Mouse (Mus musculus) layer of hippocampus, adult 9-11 months (tissue): ENCODE results near the gene Adcyap1r1.

Experiments used
- DNase-seq: peaks from one replicate; pipeline ENCODE4 v3.0.0; 2022

The Adcyap1r1 gene

DNA sequence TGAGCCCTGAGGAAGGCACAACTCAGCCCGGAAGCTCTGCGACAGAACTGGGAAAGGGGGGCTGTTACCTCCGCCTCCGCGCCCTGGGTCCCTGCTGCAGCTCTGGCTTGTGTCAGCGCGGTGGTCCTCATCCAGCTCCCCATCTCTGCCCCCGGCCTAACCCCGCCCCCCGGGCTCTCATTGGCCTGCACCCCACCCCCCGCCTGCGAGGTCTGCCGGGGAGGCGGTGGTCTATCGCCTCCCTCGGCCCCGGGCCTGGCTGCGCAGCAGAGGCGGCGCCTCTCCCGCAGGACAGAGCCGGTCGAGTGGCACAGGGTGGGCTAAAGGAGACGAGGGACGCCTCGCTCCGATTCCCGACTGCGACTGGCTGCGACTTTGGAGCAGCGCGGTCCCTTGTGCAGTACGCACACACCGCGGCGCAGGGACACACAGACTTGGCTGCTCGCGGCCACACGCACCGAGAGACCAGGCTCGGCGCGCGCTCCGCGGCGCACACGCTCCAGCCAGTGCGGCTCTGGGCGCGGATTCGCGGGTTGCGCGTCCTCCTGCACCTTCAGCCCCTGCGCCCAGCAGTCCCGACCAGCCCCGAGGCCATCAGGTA lies at the start of gene Adcyap1r1:
Gene Adcyap1r1, plus strand, starts transcription at position 208 of the 601 bp plus-strand sequence.
- DNase-seq: peak; percentile 72

DNA sequence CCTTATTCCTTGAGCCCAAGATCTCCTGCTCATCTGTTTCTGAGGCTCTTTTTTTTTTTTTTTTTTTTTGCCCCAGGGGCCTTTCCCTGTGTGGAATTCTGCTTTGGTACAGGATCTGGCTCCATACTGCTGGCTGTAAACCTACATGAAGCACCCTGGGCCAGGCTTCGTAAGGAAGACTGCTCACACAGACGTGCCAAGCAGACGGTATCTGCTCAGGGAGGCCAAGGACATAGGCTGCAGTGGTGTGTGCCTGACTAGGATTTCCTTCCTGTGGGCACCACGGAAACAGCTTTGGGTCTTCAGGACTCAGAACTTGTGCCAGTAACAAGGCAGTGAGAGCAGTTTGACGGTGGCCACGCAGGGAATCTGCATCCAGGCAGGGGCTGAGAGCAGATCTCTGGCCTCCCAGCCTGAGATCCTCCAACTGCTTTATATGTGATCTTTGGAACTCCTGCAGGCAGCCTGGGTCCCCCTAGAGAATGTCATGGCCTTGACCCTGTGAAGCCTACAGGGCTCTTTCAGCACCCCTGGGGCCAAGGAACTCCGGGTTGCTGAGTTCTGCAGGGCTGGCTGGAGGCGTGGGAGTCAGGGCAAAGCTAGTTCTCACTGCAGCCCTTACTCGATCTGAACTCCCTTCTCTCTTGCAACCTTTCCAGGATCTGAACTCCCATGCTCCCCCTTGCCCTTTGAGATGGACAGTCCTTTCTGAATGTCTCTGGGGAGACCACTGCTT lies 49.6 kb upstream of the Adcyap1r1 start:
- DNase-seq: no peak

DNA sequence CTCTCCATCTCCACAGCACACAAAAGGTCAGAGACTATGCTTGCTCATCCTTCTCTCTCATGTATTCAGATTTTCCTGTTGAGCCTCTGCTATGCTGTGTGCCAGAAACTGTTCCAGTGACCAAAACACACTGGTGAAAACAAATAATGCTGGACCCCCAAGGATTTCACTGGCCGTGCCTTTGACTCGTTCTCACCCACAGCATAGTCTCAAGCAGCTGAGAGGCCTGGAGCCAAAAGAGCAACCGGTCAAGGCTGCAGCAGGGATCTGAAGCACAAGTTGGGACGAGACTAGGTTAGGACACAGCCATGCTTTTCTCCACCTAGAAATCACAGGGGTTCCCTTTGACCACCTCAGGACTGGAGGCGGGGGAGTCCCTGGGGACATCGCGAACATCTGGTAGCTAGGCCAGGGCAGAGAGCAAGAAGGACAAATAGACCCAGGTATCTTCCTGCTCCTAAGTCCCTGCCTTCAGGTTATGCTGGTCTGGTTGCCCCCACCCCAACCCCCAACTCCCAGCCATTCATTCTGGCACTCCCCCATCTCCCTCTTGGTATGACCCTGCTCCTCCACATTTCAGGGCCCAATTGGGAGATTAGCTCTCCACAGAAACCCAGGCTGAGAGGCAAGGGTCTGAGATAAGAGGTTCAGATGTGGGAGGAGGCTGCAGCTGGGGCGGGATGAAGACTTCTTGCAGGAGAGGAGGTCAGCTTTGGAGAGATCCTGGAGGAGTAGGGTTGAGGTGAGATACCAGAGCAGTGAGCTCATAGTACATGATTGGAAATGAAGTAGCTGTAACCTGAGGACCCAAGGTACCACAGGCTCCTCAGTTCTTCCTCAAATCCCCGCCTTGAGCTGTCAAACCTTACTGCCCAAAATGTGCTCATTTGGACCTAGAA lies 48.1 kb upstream of the Adcyap1r1 start:
- DNase-seq: no peak

DNA sequence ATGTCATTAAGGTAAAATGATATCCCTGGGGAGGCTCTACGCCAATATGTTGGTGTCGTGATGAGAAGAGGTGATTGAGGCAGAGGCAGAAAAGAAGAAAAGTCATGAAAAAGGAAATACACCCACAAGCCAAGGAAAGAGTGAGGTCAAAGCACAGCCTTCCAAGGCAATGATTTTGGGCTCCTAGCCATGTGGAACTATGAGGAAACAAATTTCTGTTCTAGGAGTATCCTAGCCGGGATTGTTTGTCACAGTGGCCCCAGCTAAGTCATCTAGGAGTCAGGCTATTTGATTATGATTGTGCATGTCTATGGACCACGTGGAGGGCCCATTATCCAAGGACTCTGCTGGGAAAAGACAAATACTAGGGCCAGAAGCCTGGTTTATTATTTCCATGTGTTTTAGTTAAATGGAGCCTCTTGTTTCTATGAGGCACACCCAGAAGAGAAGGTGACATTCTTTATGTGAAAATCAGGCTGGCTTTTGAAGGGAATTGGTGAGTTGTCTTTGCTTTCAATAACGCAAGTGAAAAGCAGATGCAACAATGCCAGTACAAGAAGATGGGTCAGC lies 47.3 kb upstream of the Adcyap1r1 start:
- no peak for DNase-seq

DNA sequence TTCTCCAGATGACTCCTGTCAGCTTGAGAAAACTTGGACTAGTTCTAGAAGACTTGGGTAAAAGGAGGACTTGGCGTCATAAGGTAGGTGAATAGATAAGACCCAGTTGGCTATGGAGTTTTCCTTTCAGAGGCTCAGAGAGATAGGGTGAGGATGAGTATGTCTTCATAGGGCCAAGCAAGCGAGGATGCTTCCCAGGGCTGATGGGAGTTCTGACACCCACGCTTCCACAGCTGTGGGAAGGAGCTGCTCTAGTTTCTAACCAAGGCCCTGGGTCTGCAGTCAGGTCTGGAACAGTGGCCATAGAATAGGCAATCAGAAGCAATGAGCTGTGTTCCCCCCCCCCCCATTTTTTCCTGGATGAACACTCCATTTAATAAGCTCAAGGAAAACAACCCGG lies 44.4 kb upstream of the Adcyap1r1 start:
- DNase-seq: no peak

DNA sequence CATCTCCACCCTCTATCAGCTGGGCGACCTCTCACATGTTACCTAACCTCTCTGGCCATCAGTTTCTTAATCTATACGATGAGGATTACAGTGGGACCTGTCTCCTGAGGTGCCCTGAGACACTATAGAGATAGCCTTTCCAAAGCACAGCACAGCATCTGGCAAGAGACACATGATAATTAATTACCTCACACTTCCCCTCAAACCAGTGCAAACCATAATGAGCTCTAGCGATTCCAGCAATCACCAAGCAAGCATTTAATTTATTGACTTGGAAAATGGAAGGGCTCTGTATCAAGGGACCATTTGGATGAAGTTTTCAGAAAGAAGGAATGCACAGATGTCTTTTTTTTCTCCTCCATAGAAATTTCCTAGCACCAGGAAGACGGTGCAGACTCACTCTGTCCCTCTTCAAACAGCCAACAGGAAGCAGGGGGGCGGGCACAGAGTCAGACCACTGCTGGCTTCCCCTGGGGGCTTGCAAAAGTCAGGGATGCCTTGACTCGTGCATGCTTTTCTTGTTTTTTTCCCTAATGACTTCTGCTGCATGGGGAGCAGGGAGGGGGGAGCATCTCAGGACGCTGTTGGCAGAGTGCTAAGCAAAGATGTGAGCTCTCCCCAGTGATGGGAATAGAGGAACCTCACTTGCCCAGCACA lies 41.5 kb upstream of the Adcyap1r1 start:
- DNase-seq: no peak

DNA sequence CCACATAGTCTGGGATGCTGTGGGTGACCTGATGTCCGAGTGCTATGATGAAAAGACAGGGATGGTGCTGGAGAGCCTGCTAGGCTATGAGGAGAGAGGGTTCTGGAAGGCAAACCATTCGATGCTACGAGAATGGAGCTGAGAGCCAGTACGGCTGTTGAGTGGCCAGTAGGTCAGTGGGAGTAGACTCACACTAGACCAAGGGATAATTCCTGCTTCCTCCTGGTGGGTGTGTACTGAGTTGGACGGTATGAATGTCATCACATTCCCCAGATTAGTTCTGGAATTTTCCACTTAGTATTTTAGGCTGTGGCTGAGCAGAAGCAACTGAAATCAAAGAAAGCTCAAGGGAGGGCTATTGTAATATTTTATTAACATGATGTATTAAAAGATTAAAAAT lies 40.8 kb upstream of the Adcyap1r1 start:
- no peak for DNase-seq

DNA sequence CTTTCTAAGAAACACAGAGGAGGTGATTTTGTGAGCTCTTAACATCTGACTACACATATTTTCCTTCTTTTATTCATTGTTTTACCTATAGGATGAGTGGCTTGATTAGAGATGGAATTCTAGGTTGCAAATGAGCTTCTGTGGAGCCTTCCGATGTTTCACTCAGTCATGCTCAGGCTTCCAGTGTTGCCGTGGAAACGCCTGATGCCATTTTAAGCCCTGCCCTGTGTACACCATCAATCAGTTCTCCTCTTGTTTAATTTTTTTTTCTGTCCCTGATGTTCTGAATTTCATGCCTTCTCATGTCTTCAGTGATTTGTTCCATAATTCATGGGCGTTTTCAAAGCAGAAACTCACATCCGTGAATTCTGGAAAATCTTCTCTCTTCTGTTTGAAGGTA lies 35.6 kb upstream of the Adcyap1r1 start:
- peak; percentile 69 for DNase-seq

DNA sequence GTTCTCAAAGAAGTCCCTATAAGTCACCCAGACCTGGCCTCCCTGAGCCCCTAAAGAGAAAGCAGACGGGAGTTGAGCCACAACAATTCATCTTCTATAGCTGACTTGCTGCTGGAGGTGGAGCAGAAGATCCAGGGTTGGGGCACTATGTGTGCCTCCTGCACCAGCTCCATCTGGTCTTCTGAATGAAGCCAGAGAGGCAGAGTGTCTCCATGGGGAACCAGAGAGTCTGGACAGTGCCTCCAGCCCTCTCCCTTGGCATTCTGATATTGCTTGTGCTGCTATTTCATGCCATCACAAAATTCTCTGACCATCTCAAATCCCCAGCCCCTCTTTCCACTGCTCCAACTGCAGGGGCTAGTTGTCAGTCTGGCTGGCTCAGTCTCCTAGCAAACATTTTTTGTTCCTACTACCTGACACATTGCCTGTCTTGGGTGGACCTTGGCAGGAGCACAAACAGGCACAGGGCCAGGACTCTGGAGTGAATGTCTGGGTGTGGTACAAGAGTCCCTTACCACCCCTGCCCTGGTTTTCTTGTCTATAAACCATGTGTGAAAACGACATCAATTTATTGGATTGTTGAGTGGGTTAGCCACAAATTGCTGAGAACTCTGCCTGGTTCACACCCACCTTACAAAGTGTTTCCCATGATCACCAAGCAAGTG lies 32.9 kb upstream of the Adcyap1r1 start:
- no peak for DNase-seq

DNA sequence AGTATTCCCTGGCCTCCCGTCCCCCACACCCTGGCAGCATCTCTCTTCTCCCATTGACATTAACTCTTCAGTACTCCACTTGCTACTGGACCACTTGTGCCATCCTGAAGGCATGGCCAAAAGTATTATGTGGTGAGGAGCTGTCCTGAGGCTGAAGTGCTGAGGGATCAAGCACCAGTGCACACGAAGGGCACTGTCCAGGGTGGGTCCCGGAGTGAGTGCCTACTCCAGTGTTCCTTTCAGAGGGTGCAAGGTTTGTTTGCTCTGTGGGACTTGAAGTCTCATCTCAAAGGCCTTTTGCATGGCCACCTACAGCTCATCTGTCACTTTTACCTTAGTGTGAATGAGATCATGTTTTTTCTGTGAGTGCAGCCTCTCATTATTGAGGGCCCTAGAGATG lies 31.4 kb upstream of the Adcyap1r1 start:
- no peak for DNase-seq

DNA sequence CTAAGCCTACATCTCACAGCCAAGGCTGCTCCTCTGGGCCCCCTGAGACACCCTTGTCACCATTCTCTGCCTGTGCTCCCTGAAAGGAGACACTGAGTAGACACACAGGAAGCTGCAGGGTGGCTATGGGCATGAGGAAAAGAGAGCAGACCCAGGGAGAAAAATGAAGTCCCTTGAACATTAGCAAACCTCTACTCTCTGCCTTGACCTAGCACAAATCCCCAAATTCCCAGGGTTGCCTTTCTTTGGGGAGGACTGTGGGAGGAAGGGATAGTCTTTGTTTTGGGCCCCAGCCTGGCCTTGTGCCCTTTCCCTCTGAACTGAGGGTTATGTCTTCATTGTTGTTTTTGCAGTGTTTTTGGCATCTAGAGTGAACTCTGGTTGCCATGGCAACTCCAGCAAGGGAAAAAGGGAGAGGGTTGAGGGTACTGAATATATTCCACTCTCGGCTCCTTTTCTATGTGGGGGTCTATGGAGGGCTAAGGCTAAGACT lies 30.9 kb upstream of the Adcyap1r1 start:
- peak; percentile 46 for DNase-seq

DNA sequence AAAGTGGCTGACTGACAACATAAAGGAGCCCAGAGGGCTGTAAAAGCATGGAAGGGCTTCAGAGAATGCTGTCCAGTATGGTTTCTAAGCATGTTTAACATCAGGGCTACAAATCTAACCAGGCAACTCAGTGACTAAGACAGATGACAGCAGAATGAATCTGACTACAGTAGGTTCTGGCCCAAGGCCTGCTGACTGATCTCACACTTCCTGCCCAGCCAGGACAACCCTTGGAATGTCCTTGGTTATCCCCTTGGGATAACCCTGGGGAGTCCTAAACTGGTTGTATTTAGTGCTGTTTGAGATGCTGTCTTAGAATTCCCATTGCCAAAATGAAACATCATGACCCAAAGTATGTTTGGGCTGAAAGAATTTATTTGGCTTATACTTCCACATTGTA lies 19.7 kb upstream of the Adcyap1r1 start:
- DNase-seq: no peak

DNA sequence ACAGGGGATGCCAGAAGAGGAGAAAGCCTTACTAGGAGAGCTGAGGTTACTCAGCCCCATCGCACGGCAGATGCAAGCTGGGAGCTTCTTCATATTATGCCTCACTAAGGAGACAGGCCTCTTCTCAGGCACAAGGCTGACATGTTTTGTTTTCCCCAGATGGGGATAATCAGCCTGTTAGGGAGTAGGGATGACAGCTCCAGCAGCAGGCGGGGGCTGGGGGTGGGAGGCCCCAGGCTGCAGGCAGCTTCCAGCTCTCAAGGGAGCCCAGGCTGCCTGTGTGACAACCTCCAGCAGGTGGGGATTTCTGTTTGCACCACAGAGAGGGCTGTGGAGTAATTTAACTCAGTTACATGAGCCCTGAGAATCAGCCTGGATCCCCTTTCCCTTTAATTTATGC lies 17.4 kb upstream of the Adcyap1r1 start:
- DNase-seq: peak; percentile 86

DNA sequence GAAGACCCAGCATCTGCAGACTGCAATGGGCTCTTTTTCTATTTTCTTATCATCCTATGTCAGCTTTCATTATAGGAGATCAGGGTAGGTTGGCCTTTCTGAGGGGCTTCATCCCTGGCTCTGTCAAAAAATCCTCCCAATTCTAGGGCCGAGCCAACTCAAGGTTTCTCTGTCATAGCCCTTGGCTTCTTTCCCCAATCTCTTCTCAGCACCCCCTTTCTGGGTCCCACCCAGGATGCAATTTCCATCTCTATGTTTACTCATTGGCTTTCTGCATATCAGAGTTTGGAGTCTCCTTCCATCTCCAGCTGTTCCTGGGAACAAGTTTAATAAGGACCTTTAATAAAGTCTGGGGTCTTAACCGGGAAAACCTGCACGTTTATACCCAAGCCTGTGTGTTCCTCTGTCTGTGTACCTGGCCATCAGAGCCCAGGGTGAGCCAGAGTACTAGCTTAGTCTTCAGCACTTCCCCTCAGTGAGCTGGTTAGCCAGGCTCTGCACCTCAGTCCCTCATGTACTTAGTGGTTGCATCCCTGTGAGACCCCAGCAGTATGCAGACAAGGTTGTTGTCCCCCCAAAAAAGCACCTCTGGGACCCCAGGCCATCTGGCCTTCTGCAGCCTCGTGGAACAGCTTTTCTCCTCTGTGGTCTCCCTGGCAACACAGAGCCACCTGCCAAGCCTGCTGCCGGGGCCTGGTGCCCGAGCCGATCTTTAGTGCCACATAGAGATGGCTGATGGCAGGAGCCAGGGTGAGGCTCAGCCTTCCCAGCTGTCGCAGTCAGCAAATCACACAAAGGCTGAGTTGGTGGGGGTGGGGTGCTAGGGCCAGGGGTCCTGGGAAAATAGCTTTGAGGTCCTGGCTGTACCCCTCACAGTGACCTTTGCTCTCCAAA lies 16.3 kb upstream of the Adcyap1r1 start:
- DNase-seq: peak; percentile 71

DNA sequence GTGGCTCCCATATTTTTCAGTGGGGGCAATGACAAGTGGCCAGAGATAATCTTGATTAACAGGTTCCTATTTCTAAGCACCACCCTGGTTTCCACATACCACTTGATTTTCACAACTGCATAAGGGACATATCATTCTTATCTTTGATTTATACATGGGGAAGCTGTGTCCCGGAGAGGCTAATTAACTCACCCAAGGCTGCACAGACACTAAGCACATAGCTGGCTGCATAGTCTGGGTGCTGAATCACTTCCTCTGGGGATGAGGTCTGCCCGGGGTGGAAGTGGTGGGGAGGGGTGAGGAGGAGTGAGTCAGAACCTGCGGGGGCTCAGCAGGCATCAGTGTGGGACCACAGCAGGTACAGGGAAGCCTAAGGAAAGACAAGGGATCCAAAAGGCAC lies 13.9 kb upstream of the Adcyap1r1 start:
- DNase-seq: no peak

DNA sequence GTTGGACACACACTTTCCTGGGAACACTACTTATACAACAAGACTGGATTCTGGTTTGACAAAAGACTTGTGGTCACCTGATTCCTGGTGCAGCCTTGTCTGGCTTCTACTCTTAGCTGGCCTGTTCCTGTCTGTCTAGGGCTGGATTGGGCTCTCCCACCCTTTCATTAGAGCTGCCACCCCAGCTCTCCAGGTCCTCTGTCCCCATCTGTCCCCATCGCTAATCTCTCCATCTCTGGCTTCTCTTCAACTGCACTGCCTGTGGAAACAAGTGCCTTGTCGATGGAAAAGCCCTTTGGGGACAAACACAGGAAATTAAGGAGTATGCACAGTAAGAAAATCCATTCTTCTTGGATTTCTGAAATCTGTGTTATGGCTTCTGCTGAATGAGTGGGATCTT lies 12.9 kb upstream of the Adcyap1r1 start:
- no peak for DNase-seq

DNA sequence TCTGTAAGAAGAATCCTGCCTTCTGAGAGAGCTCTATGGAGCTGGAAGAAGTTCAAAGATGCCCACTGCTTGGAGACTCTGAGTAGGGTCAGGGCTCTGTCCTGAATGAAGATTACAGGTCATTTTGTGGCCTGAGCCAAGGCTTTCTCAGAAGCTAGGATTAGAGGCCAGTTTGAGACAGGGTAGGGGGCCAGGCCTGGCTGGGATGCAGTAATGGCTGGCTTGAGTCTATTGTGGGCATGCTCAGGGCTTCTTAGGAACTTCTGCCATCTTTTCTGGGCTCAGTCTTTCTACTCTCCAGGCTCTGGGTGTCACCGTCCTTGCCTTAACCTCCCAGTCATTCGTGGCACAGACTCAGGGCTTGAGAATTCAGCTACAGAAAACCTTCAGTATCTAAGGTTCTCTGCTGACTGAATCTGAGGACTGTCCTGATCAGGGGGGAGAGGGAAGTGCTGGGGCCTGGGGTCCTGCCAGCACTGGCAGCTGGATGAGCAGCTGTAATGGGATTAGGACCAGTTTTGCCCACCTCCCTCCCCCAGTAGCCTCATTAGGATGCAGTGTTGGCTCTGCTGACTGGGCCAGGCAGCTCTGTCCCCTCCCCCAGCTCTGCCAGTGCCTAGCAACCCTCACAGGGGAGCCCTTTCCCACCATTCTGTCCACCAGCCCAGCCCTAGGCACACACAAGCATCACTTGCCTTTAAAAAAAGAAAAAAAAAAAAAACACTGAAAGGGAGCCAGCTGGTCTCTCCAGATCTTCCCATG lies 7.7 kb upstream of the Adcyap1r1 start:
- peak; percentile 83 for DNase-seq

DNA sequence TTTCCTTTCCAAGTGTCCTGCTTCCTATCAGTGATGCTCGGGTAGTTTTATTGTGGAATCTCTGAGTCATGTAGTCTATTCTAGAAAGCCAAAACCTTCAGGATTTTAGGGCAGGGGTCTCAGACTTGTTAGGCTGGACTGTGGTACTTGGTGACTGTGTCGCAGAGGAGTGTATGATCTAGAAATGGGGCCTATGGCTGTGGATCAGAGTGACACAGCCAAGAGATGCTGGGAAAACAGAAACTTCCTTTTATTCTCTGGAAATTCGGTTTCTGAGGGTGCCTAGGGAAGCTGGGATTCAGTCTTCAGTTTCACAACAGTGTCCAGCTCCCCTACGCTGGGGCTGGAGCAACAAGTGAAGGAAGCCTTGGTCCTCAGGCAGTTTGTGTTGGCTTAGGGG lies 7.1 kb upstream of the Adcyap1r1 start:
- no peak for DNase-seq

DNA sequence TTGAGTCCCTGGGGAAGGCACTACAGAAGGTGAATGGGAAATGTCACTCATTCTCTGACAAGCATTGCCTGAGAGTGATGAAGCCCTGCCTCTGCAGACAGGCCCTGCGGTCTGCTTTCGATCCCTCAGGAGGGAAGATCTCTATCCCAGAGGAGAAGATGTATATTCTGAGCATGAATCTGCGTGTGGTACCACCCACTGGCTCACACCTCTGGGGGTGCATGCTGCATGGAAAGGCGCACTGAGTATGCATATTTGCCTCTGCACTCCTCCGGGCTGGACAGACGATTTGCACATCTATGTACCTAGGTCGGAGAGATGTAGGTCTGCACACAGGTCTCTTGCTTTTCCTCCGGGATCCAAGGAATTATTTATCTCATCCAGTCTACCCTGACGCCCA lies 3.6 kb upstream of the Adcyap1r1 start:
- no peak for DNase-seq

DNA sequence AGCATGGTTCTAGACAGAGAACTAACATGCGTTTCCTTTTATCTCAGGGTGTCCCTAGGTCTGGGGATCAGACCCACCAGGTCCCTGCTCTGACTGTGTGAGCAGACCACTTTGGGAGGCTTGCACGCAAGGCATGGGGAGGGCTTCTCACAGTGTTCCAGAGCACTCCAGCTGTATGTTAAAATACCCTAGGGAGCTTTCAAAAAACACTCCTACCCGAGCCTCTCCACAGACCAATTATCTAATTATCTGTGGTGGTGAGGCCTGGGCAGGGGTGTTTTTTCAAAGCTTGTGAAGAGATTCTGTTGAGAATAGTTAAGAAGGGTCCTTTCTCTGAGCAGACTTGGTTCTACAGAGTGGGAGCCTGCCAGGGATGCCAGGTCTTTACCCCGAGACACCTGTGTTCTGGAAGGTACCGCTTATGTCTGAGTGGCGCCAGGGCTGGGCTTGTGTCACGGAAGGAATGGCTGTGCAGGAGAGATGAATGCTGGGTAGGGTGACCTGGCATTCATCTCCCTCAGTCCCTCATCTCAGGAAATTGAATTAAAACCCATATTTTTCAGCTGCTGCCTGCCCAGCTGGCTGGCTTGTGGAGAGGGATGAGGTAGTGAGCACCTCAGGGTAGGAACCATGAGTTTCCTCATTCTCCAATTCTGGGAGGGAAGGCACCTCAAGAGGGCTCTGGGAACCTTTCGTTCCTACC lies 2.7 kb upstream of the Adcyap1r1 start:
- DNase-seq: no peak
